Mouse (Mus musculus): Measurements from ENCODE around the gene Cyp2c68. TPM values are rescaled to one million over a fixed set of nuclear protein-coding genes. Genes with fewer than 3 reads are reported as not detected.
"Not testable (repeated sequence)": the region's sequence is repeated elsewhere in the genome, so short reads cannot be mapped to it uniquely, and the experiment has no call there.

The Cyp2c68 gene
- total RNA-seq (2021) = not detected

DNA sequence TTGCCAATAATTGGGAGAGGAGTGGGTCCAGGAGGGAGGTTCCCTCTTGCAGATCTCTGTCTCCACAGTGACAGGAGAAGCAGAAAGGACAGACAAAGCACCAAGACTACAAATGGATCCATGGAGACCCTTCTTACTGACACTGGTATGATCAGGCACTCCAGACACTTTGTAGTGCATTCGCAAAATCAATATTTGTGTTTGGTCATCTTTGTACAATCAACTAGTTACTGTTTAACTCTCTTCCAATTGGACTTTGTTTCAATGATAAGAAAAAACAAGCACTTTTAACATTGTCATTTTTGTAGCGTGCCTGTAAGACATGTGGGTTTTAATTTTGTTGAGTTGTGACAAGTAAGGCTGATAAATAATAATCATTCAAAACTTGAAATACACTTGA is at the start of gene Cyp2c68:
Gene Cyp2c68 (minus strand): TSS at position 135 of the 400 bp plus-strand sequence.
- DNase-seq = no peak

DNA sequence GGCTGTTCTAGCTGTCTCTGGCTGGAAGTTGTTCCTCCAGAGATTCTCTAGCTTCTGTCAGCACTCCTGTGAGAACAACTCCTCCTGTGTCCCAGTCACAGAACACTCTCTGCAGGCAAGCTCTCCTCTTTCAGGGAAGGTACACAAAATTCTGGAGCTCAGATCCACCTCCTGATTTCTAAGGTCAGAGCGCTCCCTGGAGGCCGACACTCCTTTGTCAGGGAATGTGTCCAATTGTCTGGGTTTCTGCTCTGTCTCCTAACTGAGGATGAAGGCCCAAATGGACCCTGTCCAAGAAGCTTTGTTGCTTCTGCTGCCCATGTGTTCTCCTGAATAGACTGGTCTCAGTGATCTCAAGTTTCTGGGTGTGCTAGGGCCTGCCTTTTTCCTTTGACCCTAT is 44.6 kb upstream of the Cyp2c68 start:
- DNase-seq = not testable (repeated sequence)

DNA sequence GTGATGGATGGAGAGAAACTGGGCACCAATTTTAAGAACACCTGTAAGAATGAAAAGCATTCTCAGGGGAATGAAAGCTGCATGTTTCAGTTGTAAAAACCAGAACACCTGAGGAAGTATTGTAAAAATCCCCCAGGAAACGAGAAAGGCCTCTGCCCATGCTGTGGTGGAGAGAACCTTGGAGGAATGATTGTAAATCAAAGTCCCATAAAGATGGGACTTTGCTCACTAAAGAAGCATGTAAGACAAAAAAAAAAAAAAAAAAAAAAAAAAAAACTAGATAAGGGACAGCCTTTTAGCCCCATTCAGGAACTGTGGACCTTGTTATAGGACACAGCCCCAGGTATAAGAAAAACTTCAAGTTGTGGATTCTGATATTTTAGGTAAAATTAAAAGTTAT is 4.5 kb upstream of the Cyp2c68 start:
- no peak for DNase-seq

DNA sequence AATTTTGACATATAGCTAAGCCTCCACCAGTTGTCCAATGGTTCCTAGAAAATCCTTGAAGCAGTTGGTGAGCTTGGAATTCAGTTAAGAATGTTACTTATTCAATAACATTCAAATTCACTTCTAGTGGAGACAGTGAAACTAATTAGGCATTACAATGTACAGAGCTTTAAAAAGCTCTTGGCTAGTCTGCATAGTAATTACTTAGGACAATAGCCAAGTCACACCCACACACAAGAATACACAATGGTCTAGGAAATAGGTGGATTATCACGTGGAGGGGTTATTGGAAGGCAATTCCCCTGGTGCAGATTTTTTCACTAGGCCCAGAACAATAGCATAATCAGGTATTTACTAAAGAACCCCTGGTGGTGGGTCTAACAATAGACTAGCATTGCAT is 3.5 kb upstream of the Cyp2c68 start:
- not testable (repeated sequence) for DNase-seq

DNA sequence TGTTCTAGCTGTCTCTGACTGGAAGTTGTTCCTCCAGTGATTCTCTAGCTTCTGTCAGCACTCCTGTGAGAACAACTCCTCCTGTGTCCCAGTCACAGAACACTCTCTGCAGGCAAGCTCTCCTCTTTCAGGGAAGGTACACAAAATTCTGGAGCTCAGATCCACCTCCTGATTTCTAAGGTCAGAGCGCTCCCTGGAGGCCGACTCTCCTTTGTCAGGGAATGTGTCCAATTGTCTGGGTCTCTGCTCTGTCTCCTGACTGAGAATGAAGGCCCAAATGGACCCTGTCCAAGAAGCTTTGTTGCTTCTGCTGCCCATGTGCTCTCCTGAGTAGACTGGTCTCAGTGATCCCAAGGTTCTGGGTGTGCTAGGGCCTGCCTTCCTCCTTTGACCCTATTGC is 29.7 kb downstream of the Cyp2c68 start:
- not testable (repeated sequence) for DNase-seq

DNA sequence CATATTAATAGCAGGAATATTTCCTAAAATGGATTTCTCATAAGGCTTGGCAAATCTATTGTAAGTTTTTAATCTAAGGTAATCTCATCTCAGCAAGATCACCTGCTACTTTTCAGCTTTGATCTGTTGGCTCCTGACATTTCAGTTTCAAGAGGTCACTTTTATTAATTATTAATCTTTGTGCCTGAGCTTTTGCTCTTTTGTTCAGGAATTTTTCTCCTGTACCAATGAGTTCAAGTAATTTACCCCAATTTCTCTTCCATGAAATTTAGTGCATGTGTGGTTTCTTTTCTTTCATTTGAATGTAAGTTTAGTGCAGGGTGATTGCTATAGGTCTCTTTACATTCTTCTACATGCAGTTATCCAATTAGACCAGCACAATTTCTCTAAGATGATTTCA is 75.2 kb downstream of the Cyp2c68 start:
- DNase-seq = not testable (repeated sequence)

DNA sequence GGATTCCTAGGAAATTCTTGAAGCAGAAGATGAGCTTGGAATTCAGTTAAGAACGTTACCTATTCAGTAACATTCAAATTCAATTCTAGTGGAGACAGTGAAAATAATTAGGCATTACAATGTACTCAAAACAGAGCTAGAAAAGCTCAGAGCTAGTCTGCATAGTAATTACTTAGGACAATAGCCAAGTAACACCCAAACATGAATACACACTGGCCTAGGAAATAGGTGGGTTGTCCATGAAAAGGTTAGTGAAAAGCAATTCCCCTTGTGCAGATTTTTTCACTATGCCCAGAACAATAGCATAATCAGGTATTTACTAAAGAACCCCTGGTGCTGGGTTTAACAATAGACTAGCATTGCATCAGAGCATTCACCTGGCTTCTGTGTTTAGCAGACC is 88.5 kb downstream of the Cyp2c68 start:
- no peak for DNase-seq

DNA sequence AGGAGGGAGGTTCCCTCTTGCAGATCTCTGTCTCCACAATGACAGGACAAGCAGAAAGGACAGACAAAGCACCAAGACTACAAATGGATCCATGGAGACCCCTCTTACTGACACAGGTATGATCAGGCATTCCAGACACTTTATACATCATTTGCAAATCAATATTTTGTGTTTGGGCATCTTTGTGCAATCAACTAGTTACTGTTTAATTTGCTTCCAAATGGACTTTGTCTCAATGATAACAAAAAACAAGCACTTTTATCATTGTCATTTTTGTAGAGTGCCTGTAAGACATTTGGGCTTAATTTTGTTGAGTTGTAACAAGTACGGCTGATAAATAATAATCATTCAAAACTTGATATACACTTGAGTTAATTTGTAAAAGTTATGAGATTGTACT is 91.9 kb downstream of the Cyp2c68 start, which contains the start of gene Cyp2c67:
Gene Cyp2c67 (minus strand): TSS at position 114 of the 400 bp plus-strand sequence.
- no peak for DNase-seq

DNA sequence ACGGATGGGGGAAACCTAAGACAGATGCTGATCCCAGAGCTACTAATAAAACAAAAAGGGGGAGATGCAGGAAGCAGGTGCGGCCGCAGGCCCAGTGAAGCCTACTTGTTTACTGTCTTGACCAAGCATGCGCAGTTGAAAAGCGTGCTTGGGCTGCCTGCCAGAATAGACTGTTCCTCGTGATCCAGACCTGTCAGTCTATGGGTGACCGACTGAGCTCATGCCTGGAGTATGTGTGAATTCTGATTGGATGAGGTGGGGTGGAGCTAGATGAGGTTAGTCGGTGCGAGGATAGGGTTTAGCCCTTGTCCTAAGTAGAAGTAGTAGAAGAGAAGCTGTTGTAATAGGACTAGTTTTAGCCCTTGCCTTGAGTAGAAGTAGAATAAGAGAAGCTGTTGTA is 93.3 kb downstream of the Cyp2c68 start:
- no peak for DNase-seq

DNA sequence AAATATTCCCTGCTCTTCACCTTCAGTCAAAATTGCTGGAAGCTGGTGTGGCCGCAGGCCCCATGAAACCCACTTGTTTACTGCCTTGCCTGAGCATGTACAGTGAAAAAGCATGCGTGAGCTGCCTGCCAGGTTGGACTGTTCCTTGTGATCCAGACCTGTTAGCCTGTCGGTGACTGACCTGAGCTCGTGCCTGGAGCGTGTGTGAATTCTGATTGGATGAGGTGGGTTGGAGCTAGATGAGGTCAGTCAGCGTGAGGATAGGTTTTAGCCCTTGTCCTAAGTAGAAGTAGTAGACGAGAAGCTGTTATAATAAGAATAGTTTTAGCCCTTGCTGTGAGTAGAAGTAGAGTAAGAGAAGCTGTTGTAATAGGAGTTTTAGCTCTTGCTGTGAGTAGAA is 96.3 kb downstream of the Cyp2c68 start:
- not testable (repeated sequence) for DNase-seq

Other genes starting within 250 kb of the Cyp2c68 start
- gene Cyp2c39, start 230.2 kb downstream of the Cyp2c68 start, total RNA-seq (2021) = not detected
- not detected for gene Cyp2c67, start 92.0 kb downstream of the Cyp2c68 start, total RNA-seq (2021)
- not detected for gene Cyp2c40, start 71.8 kb upstream of the Cyp2c68 start, total RNA-seq (2021)
- not detected for gene Cyp2c69, start 145.7 kb upstream of the Cyp2c68 start, total RNA-seq (2021)

All from heart, postnatal 4 days (tissue).